Mouse (Mus musculus) ovary, postnatal 36 days (tissue): Measurements from ENCODE around the gene Wdr70.

ENCODE experiments used
- DNase-seq: peaks from one replicate; pipeline ENCODE4 v3.0.0; 2022; ENCODE audit warnings: low spot score, mixed read lengths

The Wdr70 gene

GRCm38 (mm10) chr15:7934105-7934504 lies 164.9 kb downstream of the Wdr70 start:
- DNase-seq = peak; percentile 12

- peak; percentile 18 for DNase-seq
Measured at GRCm38 (mm10) chr15:7931605-7932008, 167.4 kb downstream of the Wdr70 start.

- DNase-seq = no peak
Measured at GRCm38 (mm10) chr15:7925382-7925781, 173.6 kb downstream of the Wdr70 start.

GRCm38 (mm10) chr15:7923281-7923680 lies 175.7 kb downstream of the Wdr70 start:
- DNase-seq = no peak

GRCm38 (mm10) chr15:7922291-7923037 lies 176.5 kb downstream of the Wdr70 start:
- no peak for DNase-seq

GRCm38 (mm10) chr15:7921124-7921523 lies 177.9 kb downstream of the Wdr70 start:
- DNase-seq = no peak

GRCm38 (mm10) chr15:7906491-7907035 lies 192.4 kb downstream of the Wdr70 start:
- no peak for DNase-seq

- no peak for DNase-seq
Measured at GRCm38 (mm10) chr15:7899286-7899685, 199.7 kb downstream of the Wdr70 start.

- no peak for DNase-seq
Measured at GRCm38 (mm10) chr15:7891547-7892282, 207.3 kb downstream of the Wdr70 start.

- DNase-seq = no peak
Measured at GRCm38 (mm10) chr15:7890286-7890685, 208.7 kb downstream of the Wdr70 start.

- DNase-seq = no peak
Measured at GRCm38 (mm10) chr15:7889362-7889674, 209.7 kb downstream of the Wdr70 start.

- DNase-seq = no peak
Measured at GRCm38 (mm10) chr15:7888617-7889361, 210.2 kb downstream of the Wdr70 start.

GRCm38 (mm10) chr15:7886591-7886990 lies 212.4 kb downstream of the Wdr70 start:
- DNase-seq = no peak

GRCm38 (mm10) chr15:7885106-7885505 lies 213.9 kb downstream of the Wdr70 start:
- DNase-seq = no peak

GRCm38 (mm10) chr15:7884181-7884580 lies 214.8 kb downstream of the Wdr70 start:
- no peak for DNase-seq

- DNase-seq = no peak
Measured at GRCm38 (mm10) chr15:7879956-7880355, 219.1 kb downstream of the Wdr70 start.

GRCm38 (mm10) chr15:7878861-7879260 lies 220.1 kb downstream of the Wdr70 start:
- DNase-seq = no peak

- no peak for DNase-seq
Measured at GRCm38 (mm10) chr15:7877560-7878467, 221.2 kb downstream of the Wdr70 start.

- DNase-seq = no peak
Measured at GRCm38 (mm10) chr15:7875879-7876278, 223.1 kb downstream of the Wdr70 start.

- DNase-seq = no peak
Measured at GRCm38 (mm10) chr15:7872473-7872872, 226.5 kb downstream of the Wdr70 start.

- no peak for DNase-seq
Measured at GRCm38 (mm10) chr15:7865305-7865704, 233.7 kb downstream of the Wdr70 start.

GRCm38 (mm10) chr15:7863328-7863727 lies 235.7 kb downstream of the Wdr70 start:
- DNase-seq = no peak
